Mouse (Mus musculus) right cerebral cortex, postnatal 36 days (tissue): ENCODE data around the gene Usp54.
"Not testable (repeated sequence)": the region's sequence is repeated elsewhere in the genome, so short reads cannot be mapped to it uniquely, and the experiment has no call there.

ENCODE experiments used
- DNase-seq, 2 experiments: peaks; one replicate each; pipeline ENCODE4 v3.0.0; 2022; ENCODE audit warnings: low spot score in 2 of 2, mixed read lengths in 1 of 2

The Usp54 gene

DNA sequence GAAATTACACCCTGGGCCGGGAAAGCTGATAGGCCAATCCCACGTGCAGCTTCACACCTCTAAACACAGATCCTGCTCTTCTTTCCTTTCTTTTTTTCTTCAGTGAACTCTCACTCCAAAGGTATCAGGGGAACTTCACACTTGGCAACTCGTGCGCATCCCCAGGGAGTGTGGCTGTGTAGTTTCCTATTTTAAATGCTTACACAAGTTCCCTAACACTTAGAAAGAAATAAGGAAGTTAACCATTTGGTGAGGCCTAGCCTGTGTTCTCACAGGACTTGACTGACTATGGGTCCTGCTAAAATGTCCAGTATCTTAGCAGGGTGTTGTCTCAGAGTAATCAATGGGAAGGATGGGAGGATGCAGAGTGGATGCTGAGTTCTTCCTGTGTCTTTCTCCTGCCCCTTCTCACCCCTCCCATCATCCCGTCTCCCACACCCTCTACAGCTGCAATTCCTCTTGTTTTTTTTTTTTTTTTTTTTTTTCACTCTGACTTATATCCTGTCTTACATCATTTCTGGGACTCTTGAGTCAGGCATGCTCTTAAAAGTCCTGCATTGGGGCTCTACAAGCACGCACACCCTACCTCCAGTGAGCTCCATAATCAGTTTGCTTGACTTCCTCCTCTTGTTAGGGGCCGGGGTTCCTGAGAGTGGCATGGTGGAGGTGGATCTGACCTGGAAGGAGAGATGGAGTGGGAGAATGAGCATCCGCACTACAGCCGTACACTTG, 14.0 kb upstream of the Usp54 start:
- DNase-seq: no peak

DNA sequence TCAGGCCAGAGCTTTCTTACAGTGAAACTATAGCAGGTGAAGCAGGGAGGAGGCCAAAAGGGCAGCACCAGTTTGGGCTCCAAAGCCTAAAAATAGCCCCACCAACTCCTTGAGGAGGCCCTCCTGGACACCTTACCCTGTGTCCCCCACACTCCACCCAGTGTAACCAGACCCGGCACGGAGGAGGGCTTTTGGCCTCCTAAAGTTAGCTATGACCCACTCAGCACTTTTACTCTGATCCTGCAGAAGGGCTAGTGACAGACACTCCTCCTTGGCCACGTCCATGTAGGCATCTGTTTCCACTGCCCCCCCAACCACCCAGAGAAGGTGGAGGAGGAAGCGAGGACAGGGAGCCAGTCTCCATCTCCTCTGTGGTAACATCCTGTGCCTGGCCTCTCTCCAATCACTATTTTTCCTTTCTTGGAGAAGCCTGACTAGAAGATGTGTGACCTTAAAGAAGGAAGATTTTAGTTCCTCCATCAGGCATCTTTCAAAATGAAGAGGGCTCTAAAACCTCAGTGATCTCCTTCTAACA, 10.9 kb upstream of the Usp54 start:
- no peak for DNase-seq

DNA sequence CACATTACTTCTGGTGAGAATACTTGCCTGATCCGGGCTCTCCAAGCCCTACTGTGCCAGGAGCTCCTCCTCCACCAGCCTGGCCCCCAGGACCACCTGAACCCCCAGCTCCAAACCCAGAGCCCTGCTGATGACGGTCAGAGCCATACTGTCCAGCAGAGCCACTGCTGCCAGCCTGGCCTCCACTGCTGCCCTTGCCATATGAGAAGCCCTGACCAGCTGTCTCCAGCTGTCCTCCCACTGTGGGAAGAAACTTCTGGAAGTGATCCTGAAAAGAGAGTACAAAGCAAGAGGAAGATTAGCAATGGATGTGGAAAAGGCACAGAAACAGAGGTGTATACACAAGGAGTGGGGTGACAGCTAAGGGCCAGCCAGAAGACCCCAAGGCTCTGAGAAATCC, 10.1 kb upstream of the Usp54 start:
- DNase-seq: no peak

DNA sequence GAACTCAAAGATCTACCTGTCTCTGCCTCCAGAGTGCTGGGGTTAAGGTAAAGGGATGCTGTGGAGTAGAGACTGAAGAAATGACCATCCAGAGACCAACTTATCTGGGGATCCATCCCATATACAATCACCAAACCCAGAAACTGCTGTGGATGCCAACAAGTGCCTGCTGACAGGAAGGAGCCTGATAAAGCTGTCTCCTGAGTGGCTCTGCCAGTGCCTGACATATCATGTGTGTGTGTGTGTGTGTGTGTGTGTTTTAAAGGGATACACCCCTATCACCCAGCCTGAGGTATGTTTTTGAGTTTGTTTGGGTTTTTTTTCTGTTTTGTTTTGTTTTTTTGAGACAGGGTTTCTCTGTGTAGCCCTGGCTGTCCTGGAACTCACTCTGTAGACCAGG, 5.5 kb upstream of the Usp54 start:
- DNase-seq: no peak

DNA sequence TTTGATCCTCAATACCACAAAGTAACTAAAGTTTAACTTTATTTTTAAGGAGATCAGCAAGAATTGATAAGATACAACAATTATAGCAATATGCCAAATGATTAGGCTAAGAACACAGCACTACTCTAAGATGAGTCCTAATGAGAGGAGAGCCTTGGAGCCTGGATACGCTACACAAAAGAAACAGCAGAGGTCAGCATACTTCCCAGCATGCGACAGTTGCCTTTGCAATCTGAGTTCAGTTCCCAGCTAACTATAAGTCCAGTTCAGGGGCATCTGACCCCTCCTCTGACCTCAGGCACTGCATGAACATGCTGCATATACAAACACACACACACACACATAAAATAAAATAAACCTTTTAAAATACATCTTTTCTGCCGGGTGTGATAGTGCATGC, 4.7 kb upstream of the Usp54 start:
- DNase-seq: no peak

DNA sequence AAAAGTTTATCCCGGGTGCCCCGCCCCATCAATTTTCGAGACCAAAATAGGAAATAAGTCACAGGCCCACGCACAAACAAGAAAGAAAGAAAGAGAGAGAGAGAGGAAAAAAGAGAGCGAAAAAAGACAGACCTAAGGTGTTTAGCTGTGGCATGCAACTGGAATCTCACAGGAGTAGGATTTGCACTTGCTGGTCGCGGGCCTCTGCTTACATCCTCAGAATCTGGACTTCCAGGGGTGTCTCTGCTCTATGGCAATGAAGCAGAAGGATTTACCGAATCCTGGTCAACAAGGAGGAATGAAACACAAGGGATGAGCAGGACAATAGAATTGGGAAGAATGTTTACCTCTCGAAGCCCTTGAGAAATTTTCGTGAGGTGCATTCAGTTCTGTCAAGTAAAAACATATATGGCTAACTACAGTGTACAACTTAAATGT, 594 bp upstream of the Usp54 start:
- no peak for DNase-seq

DNA sequence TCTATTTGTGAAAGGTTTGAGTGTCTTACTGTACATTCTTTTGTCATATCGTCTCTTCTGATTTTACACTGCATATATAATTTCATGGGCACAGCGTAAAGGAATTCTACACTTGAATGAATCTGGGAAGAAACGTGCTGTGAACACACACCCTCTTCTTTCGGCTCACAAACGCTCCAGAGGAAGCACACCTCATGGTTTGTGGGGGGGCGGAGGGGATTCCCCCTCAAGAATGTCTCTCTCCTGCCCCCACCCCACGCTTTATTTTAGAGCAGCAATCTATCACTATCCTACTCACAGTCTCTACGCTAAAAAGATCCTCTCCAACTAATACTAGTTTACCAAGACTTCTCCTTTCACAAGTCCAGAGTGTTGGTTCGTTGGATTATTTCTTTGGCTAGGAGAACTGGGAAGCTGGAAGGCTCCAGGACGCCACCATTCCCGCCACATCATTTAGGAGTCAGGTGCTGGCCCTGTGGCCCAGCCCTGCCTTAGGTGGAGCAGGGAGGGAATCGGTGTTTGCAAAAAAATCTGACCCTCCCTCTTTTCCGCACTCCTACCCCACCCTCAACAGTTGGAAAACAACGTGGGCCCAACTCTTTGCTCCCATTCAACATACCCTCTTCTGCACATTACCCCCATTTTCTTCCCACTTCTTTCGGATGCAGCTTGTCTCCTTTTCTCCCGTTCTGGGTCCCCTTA, 794 bp downstream of the Usp54 start:
- DNase-seq: no peak

DNA sequence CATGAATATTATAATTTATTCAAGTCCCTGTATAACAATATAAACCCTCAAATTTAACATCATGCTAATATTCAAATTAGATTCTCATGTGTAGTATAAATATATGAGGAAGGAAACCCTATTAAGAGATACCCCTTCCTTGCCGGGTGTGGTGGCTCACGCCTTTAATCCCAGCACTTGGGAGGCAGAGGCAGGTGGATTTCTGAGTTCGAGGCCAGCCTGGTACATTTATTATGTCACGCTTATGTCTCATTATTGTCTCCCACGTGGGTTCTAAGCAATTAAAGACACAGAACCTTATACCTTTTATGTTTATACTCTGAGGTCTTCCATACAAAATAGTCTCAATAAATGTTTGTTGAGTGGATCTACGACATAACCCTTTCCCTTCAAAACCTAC, 2.2 kb downstream of the Usp54 start:
- DNase-seq: no peak

DNA sequence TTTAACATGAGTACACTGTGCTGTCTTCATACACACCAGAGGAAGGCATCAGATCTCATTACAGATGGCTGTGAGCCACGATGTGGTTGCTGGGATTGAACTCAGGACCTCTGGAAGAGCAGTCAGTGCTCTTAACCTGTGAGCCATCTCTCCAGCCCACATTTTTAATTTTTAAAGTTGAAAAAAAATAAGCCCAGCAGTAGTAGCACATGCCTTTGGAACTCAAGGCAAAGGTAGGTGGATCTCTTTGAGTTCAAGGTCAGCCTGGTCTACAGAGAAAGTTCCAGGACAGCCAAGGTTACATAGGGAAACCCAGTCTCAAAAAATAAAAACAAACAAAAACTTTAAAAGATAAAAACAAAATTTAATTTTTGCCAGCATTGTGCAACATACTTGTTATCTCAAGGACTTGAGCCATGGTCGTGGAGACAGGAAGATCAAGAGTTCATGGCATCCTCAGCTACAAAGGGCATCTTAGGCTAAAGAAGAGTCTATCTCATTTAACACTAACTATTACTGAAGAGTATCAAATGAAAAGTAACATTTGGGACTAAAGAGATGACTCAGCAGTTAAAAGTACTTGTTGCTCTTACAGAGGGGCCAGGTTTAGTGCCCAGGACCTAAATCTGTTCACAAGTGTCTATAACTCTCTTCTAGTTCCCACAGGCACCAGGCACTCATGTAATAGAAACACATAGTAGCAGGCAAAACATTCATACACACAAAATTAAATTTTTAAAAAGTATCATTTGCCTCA, 2.9 kb downstream of the Usp54 start:
- DNase-seq: no peak

DNA sequence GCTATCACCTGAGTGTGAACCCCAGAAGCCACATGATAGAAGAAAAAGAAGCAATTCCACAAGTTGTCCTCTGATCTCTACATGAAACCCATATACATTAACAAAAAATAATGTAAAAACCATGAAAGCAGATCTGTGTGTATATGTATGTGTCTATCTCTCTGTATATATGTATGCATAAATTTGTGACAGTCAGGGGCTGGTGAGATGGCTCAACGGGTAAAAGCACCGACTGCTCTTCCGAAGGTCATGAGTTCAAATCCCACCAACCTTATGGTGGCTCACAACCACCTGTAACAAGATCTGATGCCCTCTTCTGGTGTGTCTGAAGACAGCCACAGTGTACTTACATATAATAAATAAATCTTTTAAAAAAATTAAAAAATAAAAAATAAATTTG, 3.9 kb downstream of the Usp54 start:
- not testable (repeated sequence) for DNase-seq

DNA sequence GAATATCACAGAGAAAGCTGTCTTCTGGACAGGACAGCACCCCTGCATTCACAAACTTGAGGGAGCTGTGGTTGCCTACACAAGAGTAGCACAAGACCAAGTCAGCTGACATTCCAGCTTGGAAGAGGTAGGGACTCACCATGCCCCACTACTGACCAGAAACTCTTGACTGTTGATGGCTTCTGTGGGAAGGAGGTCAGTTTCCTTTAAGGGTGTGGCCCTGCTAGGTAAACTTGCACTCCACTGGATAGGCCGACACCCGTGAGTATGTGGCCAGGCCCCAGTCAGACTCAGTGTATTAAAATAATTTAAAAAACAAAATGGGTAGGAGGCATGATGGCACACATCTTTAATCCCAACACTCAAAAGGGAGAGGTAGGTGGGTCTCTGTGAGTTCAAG, 5.3 kb downstream of the Usp54 start:
- no peak for DNase-seq

DNA sequence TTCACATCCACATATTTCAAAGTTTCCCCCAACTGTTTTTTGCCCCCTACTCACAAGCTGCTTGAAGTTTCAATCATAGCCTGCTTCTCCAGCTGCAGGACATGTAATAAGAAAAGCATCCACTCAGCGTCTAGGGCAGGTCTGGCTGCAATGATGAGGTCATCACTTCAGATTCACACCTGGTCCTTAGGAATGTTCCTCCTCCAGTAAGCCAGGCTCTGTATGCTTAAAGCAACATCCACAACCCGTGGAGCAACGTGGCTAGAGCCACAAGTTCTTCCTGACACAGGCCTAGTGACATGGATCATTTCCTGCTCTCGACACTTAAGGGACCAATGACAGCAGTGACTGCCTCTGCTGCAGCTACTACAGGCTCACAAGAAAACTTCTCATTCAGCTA, 9.6 kb downstream of the Usp54 start:
- DNase-seq: no peak

DNA sequence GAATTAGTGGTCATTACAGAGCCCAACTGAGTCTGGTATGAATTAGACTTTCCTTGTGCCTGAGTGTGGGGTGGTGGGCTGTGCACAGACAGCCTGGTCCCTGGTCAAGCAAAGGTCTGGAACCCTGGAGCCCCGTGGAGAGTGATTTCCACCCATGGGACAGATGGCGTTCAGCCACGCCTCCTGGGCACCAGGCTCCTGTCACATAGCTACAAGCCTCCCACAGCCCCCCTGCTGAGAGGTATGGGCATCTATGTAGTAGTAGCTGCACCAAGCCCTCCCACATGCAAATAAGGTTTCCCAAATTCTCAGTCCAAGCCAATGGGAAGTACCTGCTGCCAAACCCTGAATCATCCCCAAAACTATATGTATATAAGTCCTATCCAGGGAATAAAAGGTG, 13.9 kb downstream of the Usp54 start:
- no peak for DNase-seq

DNA sequence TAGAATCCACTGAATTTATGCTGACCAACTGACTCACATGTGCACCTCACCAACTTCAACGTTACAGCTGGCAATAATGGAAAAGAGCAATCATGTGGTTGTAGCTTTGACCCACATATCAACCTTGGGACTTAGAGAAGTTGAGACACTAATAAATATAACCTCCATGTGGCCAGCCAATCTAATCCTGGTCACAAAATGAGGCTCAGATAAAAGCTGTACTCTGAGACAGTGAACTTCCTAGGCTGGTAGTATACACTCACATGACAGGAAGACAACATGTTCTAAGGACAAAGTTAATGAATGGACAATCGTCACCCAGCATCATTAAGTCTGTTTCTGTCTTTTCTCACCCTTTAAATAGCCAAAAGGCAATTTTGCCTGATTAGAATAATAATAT, 14.4 kb downstream of the Usp54 start:
- DNase-seq: no peak

DNA sequence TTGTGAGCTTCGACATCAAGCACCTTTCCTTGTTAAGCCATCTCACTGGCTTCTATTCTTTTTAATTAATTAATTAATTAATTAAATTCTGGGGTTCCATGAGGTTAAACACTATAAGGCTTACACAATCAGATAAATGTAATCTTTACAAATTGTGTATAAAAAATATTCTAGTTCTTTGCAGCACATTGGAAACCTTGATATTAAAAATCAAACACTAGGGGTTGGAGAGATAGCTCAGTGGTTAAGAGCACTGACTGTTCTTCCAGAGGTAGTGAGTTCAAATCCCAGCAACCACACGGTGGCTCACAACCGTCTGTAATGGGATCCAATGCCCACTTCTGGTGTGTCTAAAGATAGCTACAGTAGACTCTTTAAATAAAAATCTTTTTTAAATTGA, 18.0 kb downstream of the Usp54 start:
- DNase-seq: no peak

DNA sequence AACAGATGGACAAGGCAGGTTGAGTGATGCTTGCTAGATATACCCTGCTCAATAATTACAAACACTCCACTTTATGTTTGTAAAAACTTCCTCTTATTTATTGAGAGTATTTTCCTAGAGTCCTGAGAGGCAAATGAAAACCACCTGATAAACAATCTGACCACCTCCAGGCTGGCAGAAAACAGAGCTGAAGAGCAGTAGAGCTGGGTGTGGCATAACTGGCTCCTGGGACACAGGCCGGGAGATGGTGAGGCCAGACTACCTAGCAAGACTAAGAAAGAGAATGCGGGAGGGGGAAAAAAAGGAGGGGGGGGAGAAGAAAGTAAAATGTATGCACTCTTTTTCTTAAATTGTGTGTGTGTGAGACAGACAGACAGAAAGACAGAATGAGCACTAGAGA, 18.5 kb downstream of the Usp54 start:
- DNase-seq: no peak

DNA sequence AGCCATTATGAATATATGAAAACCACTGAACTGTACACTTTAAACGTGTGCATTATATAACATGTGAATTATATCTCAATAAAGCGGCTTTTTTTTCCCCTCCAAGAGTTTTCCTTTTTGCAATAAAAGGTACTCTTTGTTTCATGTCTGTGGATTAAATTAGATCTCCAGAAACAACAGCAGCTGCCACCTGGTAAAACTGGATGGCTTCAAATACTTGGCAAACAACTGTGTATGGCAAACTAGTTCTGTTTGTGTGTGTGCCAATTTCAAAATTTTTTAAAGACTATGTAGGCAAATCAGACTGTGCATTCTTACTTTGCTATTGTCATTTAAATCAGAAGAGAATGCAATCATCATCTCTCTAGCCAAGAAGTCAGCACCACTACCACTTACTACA, 19.0 kb downstream of the Usp54 start:
- no peak for DNase-seq

DNA sequence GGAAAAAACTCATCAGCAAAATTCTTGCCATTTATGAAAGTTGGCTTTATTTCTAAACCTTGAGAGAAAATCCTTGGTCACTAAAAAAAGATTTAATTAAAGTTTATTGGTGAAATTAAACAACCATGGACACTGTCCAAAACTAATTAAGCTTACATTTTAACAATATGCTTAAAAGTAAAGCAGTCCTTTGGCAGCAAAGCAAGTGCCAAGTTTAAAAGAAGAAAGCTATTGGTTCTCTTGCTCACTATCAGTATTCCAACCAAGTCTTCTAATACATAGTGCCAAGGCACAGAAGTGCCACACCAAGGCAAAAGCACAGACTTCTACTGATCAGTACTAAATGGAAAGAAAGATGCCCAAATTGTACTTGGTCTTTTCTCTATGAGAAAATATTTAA, 21.7 kb downstream of the Usp54 start:
- DNase-seq: no peak

DNA sequence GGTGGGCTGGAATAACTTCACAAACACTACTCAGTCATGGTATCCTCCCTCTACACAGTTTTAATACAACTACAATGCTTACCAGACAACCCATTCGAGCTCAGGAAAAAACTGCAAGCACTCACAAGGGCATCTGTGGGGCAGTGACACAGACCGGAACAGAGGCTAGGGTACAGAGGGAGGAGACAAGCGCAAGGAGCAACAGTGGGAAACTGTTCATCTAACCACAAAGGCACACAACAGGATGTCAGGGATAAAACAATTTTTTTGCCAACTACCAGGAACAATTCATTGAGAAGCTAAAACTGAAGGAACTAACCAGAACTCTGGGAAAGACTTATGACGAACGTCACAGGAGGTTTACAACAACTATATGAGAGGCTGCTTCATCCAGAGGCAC, 22.7 kb downstream of the Usp54 start:
- DNase-seq: no peak

DNA sequence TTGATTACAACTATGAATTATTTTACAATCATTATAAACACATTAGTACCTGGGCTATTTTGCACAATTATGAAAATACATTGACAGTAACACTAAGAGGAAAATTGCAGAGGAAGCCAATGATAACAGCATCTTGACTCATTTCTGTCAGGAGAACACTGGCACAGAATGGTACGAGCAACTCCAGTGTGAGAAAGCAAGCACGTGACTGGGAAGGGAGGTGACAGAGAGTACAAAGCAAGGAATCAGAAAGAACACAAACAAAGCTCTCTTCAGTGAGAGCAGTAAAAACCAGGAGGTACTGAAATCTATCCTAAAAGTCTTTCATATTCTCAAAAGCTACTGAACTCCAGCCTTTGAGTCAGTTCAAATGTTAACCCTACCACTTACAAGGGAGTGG, 24.4 kb downstream of the Usp54 start:
- DNase-seq: no peak

DNA sequence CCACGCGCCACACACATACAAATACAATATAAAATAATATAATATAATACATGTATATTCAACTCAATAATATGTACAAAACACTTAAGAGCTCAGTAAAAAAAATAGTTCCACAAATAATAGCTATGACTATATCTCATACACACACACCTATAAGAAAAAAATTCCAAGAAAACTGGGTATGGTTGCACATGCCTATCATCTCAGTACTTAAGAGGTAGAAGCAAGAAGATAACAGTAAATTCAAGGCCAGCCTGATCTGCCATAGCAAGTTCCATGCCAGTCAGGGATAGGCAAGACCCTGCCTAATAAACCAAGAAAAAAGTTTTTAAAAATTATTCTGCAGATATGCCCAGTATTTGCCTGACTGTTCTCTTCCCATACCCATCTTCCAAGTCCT, 25.8 kb downstream of the Usp54 start:
- DNase-seq: no peak

DNA sequence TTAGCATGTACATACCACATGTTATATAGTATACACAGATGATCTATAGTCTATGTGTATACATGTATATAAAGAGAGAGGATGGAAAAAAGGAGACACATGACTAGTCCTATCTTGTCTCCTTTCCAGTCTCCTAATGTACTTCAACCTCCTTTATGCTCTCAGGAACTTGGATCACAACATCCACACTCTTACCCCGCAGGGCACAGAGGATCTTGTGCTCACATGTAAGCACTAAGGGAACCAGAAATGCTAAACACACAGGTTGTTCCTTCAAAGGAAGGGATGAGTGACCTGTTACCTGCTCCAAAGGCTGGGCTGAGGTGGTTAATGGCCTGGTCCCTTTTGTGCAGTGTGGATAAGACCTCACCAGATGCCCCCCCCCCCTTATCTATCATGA, 28.0 kb downstream of the Usp54 start:
- no peak for DNase-seq

DNA sequence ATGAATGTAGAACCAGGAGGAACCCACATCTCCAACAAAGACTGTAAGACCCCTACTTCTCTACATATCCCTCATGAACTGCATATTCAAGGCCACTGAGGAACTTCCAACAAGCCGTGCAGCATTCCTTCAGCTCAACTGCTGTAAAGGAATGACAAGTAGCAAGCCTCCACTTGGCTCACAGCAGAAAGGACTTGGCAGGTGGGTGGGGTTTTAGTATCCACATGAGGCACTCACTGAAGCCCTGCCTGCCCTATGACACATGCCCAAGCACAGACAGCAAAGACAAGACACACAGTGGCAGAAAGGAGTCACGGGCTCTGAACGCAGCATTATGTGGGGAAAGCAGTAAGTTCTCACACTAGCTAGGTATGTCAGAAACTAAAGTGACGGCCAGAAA, 30.7 kb downstream of the Usp54 start:
- DNase-seq: no peak
